Mouse (Mus musculus) left cerebral cortex, postnatal 14 days (tissue): ENCODE measurements at regions not wholly inside any gene's neighbourhood (a gene's known extent, or its start where the extent isn't known, plus 50 kb on each side); places are given as distances from the start of the nearest gene placed in this dataset.

Source experiments
- microRNA-seq, 2 experiments: library from miRNA; unstranded; fragments of <30 nt; microRNA quantifications; one replicate each; pipeline ENCODE4 v1.2.0; 2022

Small RNAs in the stretch of these regions (microRNA-seq; reads per million reads assigned to microRNA genes)
- gene Gm27392 = 0 reads per million in 2 experiments
